Mouse (Mus musculus) CH12F3 (cell line): ENCODE measurements around the gene Gm21992.
"Not testable (repeated sequence)": the region's sequence is repeated elsewhere in the genome, so short reads cannot be mapped to it uniquely, and the experiment has no call there.

Experiments used
- in situ Hi-C: fragments of 300-500 bp; cut with MboI; formaldehyde crosslinking; loops from 2 replicates; pipeline ENCODE4 v1.14.3; 2020; ENCODE audit warnings: low sequenced_read_pairs

Gm21992 gene

DNA sequence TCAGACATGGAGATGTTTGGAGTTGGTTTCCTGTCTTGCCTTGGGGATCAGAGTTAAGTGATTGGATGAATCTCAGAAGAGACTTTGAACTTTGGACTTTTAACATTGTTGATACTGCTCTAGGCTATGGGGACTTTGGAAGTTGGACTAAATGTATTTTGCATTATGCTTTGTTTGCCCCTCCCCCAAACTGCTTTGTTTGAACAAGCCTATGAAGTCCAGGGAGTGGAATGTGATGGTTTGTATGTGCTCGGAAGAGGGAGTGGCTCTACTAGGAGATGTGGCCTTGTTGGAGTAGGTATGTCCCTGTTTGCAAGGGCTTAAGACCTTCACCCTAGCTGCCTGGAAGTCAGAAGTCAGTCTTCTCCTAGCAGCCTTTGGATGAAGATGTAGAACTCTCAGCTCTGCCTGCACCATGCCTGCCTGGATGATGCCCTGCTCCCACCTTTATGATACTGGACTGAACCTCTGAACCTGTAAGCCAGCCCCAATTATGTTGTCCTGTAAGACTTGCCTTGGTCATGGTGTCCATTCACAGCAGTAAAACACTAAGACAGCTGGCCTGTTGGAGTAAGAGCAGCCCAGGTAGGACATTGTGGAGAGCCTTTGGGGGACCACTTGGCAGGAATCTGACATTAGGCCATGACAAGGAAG lies 5.9 kb upstream of the Gm21992 start:
- in situ Hi-C loops = no loop called here

DNA sequence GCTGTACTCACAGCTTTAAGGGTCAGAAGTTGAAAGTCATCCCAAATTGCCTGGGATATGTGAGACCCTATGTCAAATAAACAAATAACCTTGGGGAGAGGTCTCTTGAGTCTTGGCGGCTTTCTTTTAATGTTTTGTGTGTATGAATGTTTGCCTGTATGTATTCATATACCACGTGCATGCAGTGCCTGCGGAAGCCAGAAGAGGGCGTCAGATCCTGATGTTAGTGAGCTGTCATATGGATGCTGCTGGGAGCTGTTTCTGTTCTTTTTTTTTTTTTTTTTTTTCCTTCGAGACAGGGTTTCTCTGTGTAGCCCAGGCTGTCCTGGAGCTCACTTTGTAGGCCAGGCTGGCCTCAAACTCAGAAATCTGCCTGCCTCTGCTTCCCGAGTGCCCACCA lies 1.6 kb upstream of the Gm21992 start:
- in situ Hi-C loops = no loop called here

DNA sequence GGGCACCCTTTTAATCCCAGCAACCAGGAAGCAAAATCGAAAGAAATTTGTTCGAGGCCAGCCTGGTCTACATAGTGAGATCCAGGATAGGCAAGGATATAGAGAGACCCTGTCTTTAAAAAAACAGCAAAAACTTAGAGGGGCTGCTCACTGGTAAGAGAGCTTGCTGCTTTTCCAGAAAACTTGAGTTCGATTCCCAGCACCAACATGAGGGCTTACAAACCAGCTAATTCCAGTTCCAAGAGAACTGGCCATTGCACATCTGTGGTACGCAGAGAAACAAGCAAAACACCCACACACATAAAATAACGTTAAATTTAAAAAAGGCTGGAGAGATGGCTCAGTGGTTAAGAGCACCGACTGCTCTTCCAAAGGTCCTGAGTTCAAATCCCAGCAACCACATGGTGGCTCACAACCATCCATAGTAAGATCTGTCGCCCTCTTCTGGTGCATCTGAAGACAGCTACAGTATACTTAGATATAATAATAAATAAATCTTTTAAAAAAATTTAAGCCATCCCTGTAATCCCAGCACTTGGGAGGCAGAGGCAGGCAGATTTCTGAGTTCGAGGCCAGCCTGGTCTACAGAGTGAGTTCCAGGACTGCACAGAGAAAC lies 1.0 kb upstream of the Gm21992 start:
- in situ Hi-C loops = not testable (repeated sequence)

DNA sequence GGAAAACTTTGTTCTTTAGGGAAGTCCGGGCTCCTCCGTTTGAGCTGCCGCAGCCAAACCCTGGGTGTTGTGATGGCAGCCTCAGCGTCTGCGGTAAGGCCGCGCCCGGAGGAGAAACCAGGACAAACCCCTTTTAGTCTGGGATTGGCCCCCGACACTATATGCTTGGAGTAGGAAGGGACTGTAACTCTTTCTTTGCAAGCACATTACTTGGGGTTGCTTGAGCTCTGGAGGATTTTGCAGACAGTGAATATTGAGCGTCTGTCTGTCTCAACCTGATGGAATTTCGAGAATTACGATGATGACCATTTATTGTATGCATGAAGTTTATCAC lies 464 bp upstream of the Gm21992 start:
- in situ Hi-C loops = no loop called here

DNA sequence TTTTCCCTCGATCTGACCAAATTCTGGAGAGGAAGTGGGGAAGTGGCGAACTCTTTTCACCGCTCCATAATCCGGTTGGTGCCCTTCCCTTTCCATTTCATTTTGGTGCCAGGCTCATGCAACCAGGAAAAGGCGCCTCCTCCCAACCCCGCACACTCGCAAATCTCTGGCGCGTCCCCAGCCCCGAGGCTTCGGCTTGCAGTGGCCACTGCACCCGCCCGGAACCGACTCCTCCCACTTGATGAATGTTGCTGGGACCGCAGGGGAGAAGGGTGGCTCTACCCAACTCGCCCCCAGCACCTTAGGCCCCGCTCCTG lies 708 bp downstream of the Gm21992 start:
- in situ Hi-C loops = no loop called here

DNA sequence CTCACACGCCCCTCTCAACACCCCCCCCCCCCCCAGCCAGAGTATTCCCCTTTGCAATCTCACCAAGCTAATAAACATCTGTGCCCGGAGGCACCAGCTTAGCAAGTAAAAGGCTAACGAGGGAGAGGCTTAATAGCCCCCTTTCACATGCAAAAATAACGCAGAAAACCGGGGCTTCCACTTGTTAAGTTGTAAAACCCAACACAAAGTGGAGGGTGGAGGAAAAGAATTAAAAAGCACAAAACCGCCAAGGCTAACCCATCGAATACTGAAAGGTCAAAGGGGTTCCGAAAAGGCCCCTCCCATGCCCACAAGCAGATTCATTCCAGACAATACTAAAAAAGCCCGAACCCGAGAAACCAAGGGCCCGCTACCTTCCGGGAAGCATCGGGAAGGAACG lies 1.1 kb downstream of the Gm21992 start:
- in situ Hi-C loops = no loop called here

DNA sequence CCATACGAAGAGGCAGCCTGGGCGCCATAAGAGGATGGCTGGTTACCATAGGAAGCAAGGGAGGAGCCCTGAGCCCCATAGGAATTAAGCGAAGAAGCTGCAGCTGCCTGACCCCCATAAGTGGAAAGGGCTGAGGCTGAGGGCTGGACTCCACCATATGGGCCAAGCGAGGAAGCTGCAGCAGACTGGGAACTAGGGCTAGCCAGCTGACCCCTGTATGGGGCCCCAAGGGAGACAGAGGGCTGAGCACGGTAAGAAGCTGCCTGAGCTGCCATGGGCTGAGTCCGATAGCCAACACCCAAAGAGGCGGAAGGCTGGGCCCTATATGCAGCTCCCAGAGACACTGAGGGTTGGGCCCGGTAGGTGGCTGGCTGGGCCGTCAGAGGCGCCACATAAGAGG lies 8.1 kb downstream of the Gm21992 start:
- in situ Hi-C loops = no loop called here

DNA sequence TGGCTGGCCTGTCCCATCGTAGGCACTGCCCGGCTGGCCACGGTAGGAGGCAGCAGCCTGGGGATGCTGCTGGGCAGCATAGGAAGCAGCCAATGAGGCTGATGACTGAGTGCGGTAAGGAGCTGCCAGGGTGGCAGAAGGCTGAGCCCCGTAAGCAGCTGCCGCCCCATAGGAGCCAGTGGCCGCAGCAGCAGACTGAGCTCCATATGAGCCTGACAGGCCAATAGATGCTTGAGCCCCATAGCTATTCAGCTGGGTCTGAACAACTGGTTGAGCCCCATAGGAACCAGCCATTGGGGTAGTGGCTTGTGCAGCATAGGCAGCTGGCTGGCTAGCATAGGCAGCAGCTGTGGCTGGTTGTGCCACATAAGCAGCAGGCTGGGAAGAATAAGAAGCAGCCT lies 8.7 kb downstream of the Gm21992 start:
- in situ Hi-C loops = no loop called here

DNA sequence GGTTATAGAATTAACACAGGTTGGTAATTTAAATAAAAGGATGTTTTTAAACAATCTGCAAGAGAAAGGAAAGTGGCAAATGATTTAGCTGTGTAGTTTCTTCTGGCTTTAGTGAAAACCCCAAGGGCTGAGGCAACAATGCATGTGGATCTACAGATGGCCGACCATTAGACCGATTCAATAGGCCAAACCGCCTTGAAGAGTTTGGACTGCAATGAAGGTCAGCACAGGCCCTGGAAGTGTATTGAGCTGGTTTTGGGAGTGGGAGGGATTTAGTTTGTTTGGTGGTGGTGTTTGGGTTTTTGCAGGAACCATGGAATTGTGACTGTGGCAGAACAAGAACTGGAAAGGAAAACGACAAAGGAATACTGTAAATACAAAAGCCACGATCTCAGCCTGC lies 12.3 kb downstream of the Gm21992 start:
- in situ Hi-C loops = no loop called here

DNA sequence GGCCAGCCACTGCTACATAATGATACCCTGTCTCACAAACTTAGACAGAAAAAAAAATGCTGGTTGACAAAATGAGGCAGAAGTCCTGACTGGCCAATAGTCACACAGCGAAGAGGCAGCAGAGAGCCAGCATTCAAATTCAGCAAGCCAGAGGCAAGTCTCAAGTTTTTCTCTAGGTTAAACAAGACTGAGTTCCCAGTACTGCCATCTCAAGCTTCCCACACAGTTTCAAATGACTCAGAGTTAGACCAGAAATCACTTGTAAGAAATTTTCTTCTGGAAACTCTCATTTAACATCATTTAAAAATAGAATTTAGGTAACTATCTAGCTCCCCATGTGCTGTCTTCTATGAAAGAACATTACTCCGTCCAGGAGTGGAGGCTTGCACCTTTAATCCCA lies 13.6 kb downstream of the Gm21992 start:
- in situ Hi-C loops = no loop called here

DNA sequence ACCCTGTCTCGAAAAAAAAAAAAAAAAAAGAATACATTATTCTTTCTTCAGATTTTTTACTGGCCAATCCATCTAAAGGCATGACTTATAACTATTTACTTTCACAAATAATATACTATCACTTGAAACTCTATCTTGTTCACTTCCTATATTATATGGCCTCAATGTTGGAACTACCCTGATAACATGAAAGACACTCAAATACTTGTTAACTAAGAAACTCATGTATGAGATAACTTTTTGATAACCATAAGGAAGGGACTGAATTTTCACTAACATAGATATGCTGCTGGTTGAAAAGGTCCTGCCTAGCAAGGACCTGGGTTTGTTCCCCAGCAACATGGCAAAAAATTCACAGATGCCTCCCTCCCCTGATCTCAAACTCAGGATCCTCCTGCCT lies 15.5 kb downstream of the Gm21992 start:
- in situ Hi-C loops = no loop called here

DNA sequence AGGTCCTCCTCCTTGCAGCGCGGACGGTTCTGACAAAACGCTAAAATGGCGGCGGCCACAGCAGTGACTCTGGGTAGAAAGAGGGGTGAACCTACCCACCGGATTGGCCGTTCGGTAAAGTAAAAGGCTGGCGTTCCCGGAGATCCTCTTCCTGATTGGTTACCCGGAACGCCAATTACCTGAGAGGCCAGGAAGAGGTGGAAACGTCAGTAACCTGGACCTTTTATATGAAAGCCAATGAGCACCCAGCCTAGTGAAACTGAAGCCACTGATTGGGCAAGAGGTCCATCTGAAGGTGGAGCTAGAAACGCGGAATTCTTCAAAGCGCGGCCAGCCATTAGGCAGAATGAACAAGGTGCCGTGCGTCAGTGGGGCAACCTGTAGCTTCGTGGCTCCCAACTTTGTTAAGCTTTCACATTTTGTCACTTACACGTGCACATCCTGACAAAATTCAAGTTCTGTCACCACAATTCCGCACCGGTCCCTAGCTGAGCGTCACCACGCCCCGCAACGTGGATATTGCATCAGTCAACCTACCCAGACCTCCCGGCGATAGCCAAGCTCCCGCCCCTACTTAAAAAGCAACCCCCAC lies 17.5 kb downstream of the Gm21992 start, which contains the start of gene Rbm4:
Gene Rbm4, minus strand, starts transcription at position 71 of the 592 bp plus-strand sequence.
- in situ Hi-C loops = no loop called here

DNA sequence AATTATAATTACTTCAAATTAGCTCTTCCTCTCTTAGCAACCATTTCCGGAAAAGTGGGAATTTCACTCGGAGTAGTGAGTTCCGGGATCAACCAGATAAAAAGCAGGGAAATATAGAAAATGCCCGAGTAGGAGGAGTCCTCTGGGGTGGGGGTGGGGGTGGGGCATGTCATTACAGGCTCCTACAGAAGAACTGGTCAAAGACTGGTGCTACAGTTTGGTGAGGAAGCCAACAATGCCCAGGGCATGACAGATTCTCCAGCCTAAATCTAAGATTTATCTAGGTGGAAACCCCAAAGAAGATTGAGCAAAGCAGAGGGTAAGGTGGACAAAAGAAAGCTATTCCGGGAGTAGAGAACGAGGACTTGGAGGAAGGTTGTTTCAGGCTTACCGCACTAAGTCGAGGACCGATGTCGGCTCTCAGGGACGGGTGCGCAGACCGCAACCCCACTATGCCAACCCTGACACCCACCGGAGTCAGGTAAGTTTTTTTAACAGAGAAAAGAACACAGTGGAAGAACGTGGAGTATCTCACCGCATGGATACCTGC lies 18.1 kb downstream of the Gm21992 start:
- in situ Hi-C loops = no loop called here

DNA sequence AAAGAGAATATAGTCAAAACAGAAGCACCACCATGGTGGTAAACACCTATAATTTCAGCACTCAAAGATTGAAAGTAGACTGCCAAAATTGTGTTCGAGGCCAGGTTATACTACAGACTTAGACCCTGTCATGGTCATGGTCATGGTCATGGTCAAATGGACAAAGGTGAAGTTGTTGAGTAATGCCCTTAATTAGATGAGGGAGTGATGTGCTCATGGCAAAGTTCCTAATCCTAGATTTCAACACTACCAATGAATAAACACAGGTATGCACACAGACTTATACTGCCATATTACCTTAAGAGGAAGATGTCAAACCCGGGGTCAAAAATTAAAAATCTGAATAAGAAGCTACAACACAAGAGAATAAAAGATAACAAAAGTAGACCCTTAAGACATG lies 25.1 kb downstream of the Gm21992 start:
- in situ Hi-C loops = no loop called here

DNA sequence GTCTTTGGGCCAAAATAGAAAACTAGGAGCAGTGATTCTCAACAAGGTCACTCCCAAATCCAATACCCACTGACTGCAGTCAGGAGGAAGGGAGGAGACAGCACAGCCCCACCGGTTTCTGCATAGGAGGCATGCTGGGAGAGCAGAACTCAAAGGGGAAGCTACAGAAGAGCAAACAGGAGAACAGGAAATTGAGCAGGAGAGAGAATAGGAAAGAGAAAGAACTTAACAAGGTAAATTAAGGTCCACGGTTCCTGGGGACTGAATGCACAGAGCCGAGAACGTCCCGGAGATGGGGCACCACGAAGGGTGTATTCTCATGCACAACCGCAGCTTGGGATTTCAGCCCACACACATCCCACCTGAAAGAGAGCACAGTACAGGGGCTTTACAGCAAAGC lies 26.2 kb downstream of the Gm21992 start:
- in situ Hi-C loops = no loop called here

DNA sequence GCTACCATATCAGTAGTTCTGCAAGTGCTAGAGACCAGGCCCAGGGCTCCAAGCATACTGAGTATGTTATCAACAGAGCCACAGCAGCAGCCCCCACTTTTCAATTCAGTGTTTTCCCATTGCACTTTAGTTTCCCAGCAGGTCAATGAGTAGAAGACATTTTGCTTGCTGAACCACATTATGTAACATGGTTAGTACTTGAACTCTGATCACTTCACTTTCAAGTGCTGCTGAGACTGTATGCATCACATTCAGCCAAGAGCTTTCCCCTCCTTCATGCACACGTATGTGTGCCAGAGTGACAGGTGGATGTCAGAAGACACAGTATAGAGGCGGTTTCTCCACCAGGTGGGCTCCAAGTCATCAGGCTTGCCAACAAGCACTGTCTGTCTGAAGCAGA lies 28.5 kb downstream of the Gm21992 start:
- in situ Hi-C loops = no loop called here

DNA sequence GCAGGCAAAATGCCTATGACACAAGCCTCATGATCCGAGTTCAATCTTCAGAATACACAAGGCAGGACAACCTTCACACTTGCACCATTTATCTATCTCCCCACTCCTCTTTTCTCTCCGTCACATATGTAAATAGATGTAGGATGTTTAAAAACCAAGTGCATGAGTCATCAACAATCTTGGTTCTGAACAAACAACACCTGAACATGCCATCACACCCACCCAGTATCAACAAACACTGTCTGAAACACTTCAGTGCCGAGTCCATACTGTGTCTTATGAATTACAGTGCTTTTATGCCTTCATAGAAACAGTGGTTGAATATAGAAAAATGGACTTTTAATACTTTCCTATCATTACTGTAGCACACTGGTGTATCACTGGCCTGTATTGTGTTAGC lies 38.6 kb downstream of the Gm21992 start:
- in situ Hi-C loops = no loop called here

DNA sequence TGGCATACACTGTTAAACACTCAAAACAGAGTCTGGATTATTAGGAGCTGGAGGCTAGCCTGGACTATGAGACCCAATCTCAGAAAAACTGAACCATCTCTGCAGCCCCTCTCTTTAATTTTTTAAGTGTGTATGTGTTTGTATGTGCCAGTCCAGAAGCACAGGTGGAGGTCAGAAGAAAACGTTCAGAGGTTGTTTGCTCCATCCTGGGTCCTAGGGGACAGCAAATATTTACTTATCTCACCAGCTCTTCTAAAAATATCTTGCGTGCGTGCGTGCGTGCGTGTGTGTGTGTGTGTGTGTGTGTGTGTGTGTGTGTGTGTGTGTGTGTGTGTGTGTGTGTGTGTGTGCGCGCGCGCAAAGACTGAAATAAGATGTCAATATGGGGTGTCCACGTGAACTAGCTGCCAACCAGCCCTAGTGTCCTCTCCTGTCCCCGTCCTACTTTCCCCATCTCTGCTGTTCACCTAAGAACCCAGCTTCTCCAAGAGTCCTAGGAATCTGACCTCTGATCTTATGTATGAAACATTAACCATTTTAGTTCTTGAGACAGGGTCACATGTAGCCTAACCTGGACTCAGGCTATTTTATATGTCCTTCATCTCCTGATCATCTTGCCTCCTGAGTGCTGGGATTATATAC lies 43.8 kb downstream of the Gm21992 start:
- in situ Hi-C loops = no loop called here

DNA sequence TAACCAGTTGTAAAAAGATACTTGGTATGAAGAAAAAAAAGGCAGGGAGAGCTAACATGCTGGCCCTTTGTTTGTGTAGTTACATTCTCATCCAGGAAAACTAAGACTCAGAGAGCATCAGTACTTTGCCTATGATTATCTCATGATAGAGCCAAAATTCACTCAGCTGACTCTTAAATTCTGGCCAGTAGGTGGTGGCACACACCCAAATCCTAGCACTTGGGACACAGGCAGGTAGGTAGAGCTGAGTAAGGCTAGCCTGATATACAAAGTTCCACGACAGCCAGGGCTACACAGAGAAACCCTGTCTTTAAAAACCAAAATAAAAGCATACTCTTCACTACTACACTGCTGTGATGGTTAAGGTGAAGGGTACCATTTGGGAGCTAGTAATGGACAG lies 48.5 kb downstream of the Gm21992 start:
- in situ Hi-C loops = no loop called here

DNA sequence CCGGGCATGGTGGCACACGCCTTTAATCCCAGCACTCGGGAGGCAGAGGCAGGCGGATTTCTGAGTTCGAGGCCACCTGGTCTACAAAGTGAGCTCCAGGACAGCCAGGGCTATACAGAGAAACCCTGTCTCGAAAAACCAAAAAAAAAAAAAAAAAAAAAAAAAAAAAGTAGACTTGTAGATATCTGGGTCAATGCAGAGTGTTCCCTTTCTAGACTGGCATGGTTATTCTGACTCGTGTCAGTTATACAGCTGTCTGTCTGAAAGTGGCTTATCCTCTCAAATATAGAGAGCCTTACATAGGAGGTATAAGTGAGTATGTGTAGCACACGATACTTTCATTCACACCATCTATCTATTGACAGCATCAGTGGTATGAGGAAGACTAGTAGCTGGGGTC lies 50.9 kb downstream of the Gm21992 start:
- in situ Hi-C loops = not testable (repeated sequence)

DNA sequence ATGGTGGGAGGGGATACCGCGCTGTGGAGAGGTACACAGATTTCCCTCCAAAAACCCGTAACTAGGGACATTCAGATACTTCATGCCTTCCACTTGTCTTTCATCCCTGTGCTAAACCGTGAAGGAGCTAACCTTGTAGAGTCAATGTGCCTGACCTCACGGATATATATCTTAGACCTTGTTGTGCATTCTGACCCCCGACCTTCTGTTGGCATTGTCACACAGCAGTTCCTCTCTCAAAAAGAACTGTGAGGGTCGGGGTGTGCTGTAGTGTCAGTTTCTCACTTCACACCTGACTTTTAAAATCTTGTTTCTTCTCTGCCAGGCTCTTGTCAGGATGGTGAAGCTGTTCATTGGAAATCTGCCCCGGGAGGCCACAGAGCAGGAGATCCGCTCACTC lies 54.5 kb downstream of the Gm21992 start:
- in situ Hi-C loops = no loop called here
